Mouse (Mus musculus) yolk sac, embryonic 10.5 days (tissue): ENCODE results near the gene Mctp1.
"Not testable (repeated sequence)": the region's sequence is repeated elsewhere in the genome, so short reads cannot be mapped to it uniquely, and the experiment has no call there.

Experiments
- DNase-seq: peaks from one replicate; pipeline ENCODE4 v3.0.0-alpha.2; 2017; ENCODE audit warnings: low spot score

Gene Mctp1

GRCm38 (mm10) chr13:76967588-76967987 is 583.3 kb downstream of the Mctp1 start:
- no peak for DNase-seq

DNA sequence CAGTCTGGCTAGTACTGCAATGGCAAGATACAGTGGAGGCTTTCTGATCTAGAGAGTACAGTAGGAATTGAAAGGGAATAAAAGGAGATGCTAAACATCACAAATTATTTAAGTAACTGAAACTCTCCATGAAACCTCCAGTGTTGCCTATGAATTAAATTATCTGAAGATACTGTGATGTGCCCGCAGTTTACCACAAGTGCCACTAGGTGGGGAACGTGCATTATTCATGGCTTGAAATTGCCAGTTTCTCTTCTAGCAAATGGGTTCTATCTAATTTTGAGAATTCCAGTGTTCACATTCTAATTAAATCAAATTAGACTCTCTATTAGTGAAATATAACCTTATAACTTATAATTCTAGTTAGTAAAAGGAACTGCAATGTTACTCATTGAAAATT is 585.1 kb downstream of the Mctp1 start:
- no peak for DNase-seq

- not testable (repeated sequence) for DNase-seq
Measured at GRCm38 (mm10) chr13:76971046-76971445, 586.7 kb downstream of the Mctp1 start.

DNA sequence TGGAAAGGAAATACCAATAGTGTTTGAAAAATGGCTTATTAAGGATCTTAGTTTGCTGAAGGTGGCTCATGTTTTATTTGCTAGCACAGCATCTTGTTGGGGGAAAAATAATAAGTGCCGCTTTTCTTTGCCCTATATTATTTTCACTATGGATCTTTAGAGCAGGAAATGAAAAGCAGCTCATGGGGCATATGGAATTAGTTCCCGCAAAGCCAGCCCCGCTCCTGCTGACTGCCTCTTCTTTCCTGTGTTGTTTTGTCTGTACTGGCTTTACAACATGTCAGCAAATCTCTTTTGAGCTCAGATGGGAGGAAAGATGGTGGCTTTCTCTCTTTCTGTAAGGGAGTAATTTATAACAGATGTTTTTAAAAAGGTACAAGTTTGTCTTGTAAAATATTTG is 618.3 kb downstream of the Mctp1 start:
- DNase-seq: no peak

DNA sequence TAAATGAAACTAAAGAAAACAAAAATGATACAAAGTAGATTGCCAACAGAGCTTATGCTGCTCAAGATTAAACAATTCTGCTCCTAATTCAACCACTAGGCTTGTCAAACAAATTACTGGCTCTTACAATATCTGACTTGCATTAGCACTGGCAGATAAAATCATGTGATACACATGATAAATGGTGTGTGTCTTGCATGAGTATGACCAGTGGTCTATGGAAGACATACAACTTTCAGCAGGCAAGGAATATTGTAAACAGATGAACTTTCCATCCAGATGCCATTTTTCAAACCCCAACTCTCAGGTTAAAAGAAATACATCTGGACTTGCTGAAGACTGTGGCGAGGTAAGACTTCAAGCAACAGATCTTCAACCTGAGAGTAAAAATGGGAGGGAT is 619.3 kb downstream of the Mctp1 start:
- DNase-seq: no peak

- no peak for DNase-seq
Measured at GRCm38 (mm10) chr13:77018851-77019250, 634.5 kb downstream of the Mctp1 start.

DNA sequence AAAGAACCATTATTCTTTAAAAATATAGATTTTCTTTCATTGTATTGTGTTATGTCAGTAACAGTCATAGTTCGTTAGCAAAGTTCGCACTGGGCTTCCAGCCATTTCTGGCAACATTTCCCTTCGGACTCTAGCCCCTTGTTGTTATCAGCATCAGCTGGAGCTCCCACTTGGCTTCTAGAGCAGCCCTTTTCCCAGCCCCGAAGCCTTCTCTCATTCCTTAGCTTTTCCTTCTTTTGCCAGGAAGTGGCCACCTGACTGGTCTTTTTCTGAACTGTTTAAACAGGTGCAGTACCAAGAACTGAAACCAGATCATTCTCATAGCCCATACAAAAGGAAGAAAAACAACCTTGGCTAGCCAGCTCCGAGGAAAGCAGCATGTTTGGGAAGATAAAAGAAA is 645.3 kb downstream of the Mctp1 start:
- no peak for DNase-seq

- no peak for DNase-seq
Measured at GRCm38 (mm10) chr13:77043375-77043774, 659.0 kb downstream of the Mctp1 start.

DNA sequence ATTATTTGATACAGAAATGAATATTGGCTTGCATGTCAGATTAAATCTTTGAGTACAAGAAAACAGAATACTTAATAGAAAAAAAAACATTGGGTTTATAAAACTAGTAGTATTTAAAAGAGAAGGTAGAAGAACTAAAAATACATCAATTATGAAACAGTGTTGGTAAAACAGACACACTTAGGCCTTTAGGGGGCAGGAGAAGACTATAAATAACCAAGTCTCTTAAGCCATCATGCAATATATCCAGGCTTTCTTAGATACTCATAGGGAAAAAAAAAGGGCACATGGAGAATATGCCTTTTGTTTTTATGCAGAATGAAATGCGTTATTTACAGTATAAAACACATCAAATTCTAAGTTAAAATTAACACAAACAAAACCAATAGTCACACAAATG is 661.0 kb downstream of the Mctp1 start:
- no peak for DNase-seq

- no peak for DNase-seq
Measured at GRCm38 (mm10) chr13:77046416-77046815, 662.1 kb downstream of the Mctp1 start.

DNA sequence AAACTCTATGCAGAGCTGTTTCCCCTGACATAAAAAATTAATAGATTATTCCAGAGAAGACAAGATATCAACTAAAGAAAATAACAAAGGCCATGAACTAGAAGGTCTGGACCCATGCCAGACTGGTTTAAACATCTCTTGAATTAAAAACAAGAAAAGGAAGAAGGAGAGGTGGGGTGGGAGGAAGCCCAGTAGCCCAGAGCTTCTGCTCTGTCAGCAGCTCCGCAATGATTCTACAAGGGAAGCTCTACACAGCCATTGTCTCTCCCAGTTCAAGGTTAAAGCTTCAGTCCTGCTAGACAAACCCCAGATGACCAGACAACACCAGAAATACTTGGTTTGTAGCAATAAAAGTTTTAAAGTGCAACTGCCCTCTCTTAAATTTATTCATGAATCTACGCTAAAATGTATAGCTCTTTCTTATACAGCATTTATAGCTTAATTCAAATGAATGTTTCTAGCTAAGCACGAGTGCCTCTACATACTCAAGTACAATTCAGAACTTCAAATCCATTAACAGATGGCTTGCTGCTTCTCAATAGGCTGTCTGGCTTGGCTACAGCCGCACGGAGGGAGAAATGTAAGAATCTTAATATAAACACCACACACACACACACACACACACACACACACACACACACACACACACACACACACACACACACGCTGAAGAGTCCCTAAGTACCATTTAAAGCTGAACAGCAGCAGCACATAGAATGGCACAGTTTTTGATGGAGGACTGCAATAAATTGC is 663.0 kb downstream of the Mctp1 start:
- DNase-seq: no peak

DNA sequence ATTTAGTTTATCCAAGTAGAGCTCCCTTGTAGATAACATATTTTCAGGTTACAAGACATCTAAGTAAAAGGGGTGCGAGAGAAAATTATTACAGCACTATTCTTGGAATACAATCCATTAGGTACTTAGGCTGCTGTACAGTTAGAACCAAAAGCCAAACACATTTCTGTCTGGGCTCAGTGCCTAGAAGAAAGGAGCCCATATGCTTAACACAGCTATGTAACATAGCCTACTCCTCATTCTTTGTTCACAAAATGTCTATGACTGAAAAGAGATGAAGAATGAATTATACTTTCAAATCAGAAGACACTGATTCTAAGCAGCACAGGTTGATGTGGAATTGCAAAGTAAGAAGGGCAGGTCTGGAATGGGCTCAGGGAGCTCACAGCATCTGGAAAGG is 664.1 kb downstream of the Mctp1 start:
- no peak for DNase-seq

- DNase-seq: no peak
Measured at GRCm38 (mm10) chr13:77049736-77050135, 665.4 kb downstream of the Mctp1 start.

DNA sequence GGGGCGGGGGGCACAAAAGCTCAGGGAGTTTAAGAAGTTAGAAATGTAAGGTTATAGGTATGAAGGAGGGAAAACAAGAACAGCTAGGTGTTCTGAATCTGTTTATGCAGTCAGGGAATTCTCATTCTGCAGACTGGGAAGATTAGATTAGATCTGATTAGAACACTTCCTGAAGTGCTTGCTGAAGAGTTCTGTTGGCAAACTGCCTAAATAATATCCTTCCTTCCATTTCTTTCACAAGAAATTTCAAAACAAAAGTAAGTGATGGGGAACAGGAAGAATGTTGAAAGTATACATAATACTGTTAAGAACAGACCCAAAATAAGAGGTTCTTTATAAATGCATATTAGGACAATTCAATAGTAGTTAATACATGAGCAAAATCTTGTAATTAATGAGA is 678.9 kb downstream of the Mctp1 start:
- DNase-seq: no peak

- DNase-seq: no peak
Measured at GRCm38 (mm10) chr13:77068847-77069246, 684.5 kb downstream of the Mctp1 start.

DNA sequence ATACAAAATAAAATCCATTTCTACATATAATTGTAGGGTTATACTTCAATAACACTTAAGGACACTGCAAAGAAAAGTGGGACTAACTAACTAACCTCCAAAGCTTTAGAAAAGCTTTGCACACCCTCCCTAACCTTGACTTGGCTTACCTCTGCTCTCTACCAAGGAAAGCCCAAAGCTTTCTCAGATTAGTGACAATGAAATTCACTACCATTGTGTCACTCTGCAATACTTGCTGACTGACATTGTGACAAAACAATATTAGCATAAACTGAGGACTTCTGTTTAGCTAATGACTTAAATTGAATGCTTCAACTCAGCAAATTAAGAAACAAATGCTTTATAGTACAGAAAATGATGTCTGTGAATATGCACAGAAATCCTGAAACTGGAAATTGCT is 687.7 kb downstream of the Mctp1 start:
- DNase-seq: no peak
